Mouse (Mus musculus): ENCODE results near the gene Coro1b. TPM values are rescaled to one million over a fixed set of nuclear protein-coding genes. Genes with fewer than 3 reads are reported as not detected.
A peak's percentile ranks its signal among the peaks of the same experiment; 100 is the strongest.

The Coro1b gene
- polyA plus RNA-seq, 1 experiment: 314 TPM

- peaks cover 21% of the 10 kb centered on the region for H3K4me1 ChIP-seq (ENCODE audit: control insufficient read depth, insufficient read depth, low read length)
- H3K4me3 ChIP-seq (ENCODE audit: insufficient read depth, low read length): no peak overlapping the region
- TF ChIP-seq POLR2A (IDR thresholded peaks at IDR 0.05; ENCODE audit: borderline replicate concordance, low read depth, low read length) (no peak), CTCF (IDR thresholded peaks at IDR 0.05; ENCODE audit: low read depth, low read length) (no peak)
- no peak overlapping the region for H3K27ac ChIP-seq (ENCODE audit: insufficient read depth, low read depth, low read length)
These were observed 45.8 kb downstream of the Coro1b start for GRCm38 (mm10) chr19:4194021-4194724.

- Histone ChIP-seq H3K27ac (ENCODE audit: insufficient read depth, low read depth, low read length) (no peak overlapping the region), H3K4me3 (ENCODE audit: insufficient read depth, low read length) (no peak overlapping the region), H3K4me1 (ENCODE audit: control insufficient read depth, insufficient read depth, low read length) (peaks cover 22% of the 10 kb centered on the region)
- TF ChIP-seq POLR2A (IDR thresholded peaks at IDR 0.05; ENCODE audit: borderline replicate concordance, low read depth, low read length): no peak
- TF ChIP-seq CTCF (IDR thresholded peaks at IDR 0.05; ENCODE audit: low read depth, low read length): no peak
These were observed 46.6 kb downstream of the Coro1b start for GRCm38 (mm10) chr19:4194776-4195650.

- Histone ChIP-seq H3K4me3 (ENCODE audit: insufficient read depth, low read length) (no peak overlapping the region), H3K27ac (ENCODE audit: insufficient read depth, low read depth, low read length) (no peak overlapping the region), H3K4me1 (ENCODE audit: control insufficient read depth, insufficient read depth, low read length) (peaks cover 25% of the 10 kb centered on the region)
- TF ChIP-seq CTCF (IDR thresholded peaks at IDR 0.05; ENCODE audit: low read depth, low read length) (no peak), POLR2A (IDR thresholded peaks at IDR 0.05; ENCODE audit: borderline replicate concordance, low read depth, low read length) (no peak)
These were observed 47.6 kb downstream of the Coro1b start for GRCm38 (mm10) chr19:4196048-4196447.

GRCm38 (mm10) chr19:4196548-4196947 lies 48.1 kb downstream of the Coro1b start:
- no peak overlapping the region for H3K4me3 ChIP-seq (ENCODE audit: insufficient read depth, low read length)
- H3K27ac ChIP-seq (ENCODE audit: insufficient read depth, low read depth, low read length): no peak overlapping the region
- peaks cover 20% of the 10 kb centered on the region for H3K4me1 ChIP-seq (ENCODE audit: control insufficient read depth, insufficient read depth, low read length)

GRCm38 (mm10) chr19:4197180-4197579 lies 48.8 kb downstream of the Coro1b start:
- no peak for TF ChIP-seq POLR2A (IDR thresholded peaks at IDR 0.05; ENCODE audit: borderline replicate concordance, low read depth, low read length)
- no peak for TF ChIP-seq CTCF (IDR thresholded peaks at IDR 0.05; ENCODE audit: low read depth, low read length)
- Histone ChIP-seq H3K4me1 (ENCODE audit: control insufficient read depth, insufficient read depth, low read length) (peaks cover 24% of the 10 kb centered on the region), H3K4me3 (ENCODE audit: insufficient read depth, low read length) (no peak overlapping the region), H3K27ac (ENCODE audit: insufficient read depth, low read depth, low read length) (no peak overlapping the region)

More at GRCm38 (mm10) chr19:4196548-4196947, 48.1 kb downstream of the Coro1b start:
- TF ChIP-seq CTCF (IDR thresholded peaks at IDR 0.05; ENCODE audit: low read depth, low read length) (no peak), POLR2A (IDR thresholded peaks at IDR 0.05; ENCODE audit: borderline replicate concordance, low read depth, low read length) (no peak)

GRCm38 (mm10) chr19:4201291-4201909 lies 53.0 kb downstream of the Coro1b start, which contains the start of gene Rad9a:
Rad9a (minus strand) TSS chr19:4201662.
- no peak for TF ChIP-seq CTCF (IDR thresholded peaks at IDR 0.05; ENCODE audit: low read depth, low read length)
- no peak for TF ChIP-seq POLR2A (IDR thresholded peaks at IDR 0.05; ENCODE audit: borderline replicate concordance, low read depth, low read length)
- H3K4me1 ChIP-seq (ENCODE audit: control insufficient read depth, insufficient read depth, low read length): peaks cover 31% of the 10 kb centered on the region
- H3K4me3 ChIP-seq (ENCODE audit: insufficient read depth, low read length): peak within 1 kb of the TSS; percentile 70
- peak within 1 kb of the TSS; percentile 52 for H3K27ac ChIP-seq (ENCODE audit: insufficient read depth, low read depth, low read length)

GRCm38 (mm10) chr19:4202149-4202548 lies 53.7 kb downstream of the Coro1b start:
- peaks cover 31% of the 10 kb centered on the region for H3K4me1 ChIP-seq (ENCODE audit: control insufficient read depth, insufficient read depth, low read length)

GRCm38 (mm10) chr19:4203148-4203547 lies 54.7 kb downstream of the Coro1b start:
- Histone ChIP-seq H3K27ac (ENCODE audit: insufficient read depth, low read depth, low read length) (peak overlapping the region; percentile 88), H3K4me3 (ENCODE audit: insufficient read depth, low read length) (peak overlapping the region; percentile 14; the same call in 1 of the 2 replicates), H3K4me1 (ENCODE audit: control insufficient read depth, insufficient read depth, low read length) (peaks cover 31% of the 10 kb centered on the region)
- no peak for TF ChIP-seq POLR2A (IDR thresholded peaks at IDR 0.05; ENCODE audit: borderline replicate concordance, low read depth, low read length)
- no peak for TF ChIP-seq CTCF (IDR thresholded peaks at IDR 0.05; ENCODE audit: low read depth, low read length)

More at GRCm38 (mm10) chr19:4202149-4202548, 53.7 kb downstream of the Coro1b start:
- Histone ChIP-seq H3K27ac (ENCODE audit: insufficient read depth, low read depth, low read length) (peak overlapping the region; percentile 52), H3K4me3 (ENCODE audit: insufficient read depth, low read length) (peak overlapping the region; percentile 70)
- TF ChIP-seq POLR2A (IDR thresholded peaks at IDR 0.05; ENCODE audit: borderline replicate concordance, low read depth, low read length) (no peak), CTCF (IDR thresholded peaks at IDR 0.05; ENCODE audit: low read depth, low read length) (no peak; the same call in 1 of the 2 replicates)

Other genes with a start within 250 kb of the Coro1b start
- 488 and 518 TPM in 2 replicates for gene Tcirg1, start 241.5 kb upstream of the Coro1b start, polyA plus RNA-seq (2012; ENCODE audit: insufficient read depth, insufficient read length, missing spikeins)
- gene Ndufs8, start 235.8 kb upstream of the Coro1b start, polyA plus RNA-seq (2012; ENCODE audit: insufficient read depth, insufficient read length, missing spikeins): 80.5 and 85.1 TPM in 2 replicates
- 83.9 and 85.6 TPM in 2 replicates for gene Aldh3b1, start 218.8 kb upstream of the Coro1b start, polyA plus RNA-seq (2012; ENCODE audit: insufficient read depth, insufficient read length, missing spikeins)
- gene Unc93b1, start 213.4 kb upstream of the Coro1b start, polyA plus RNA-seq (2012; ENCODE audit: insufficient read depth, insufficient read length, missing spikeins): 1,272 and 1,428 TPM in 2 replicates
- gene Aldh3b3, start 190.0 kb upstream of the Coro1b start, polyA plus RNA-seq (2012; ENCODE audit: insufficient read depth, insufficient read length, missing spikeins): not detected in 2 replicates
- not detected in 2 replicates for gene Aldh3b2, start 176.3 kb upstream of the Coro1b start, polyA plus RNA-seq (2012; ENCODE audit: insufficient read depth, insufficient read length, missing spikeins)
- gene Acy3, start 162.0 kb upstream of the Coro1b start, polyA plus RNA-seq (2012; ENCODE audit: insufficient read depth, insufficient read length, missing spikeins): 1.1 TPM in 1 of 2 replicates, not detected in the other
- gene Tbx10, start 155.9 kb upstream of the Coro1b start, polyA plus RNA-seq (2012; ENCODE audit: insufficient read depth, insufficient read length, missing spikeins): not detected in 2 replicates
- 7.0 and 9.9 TPM in 2 replicates for gene Nudt8, start 148.0 kb upstream of the Coro1b start, polyA plus RNA-seq (2012; ENCODE audit: insufficient read depth, insufficient read length, missing spikeins)
- 0.80 and 1.3 TPM in 2 replicates for gene Gm49405, start 148.0 kb upstream of the Coro1b start, polyA plus RNA-seq (2012; ENCODE audit: insufficient read depth, insufficient read length, missing spikeins)
- gene Doc2g, start 145.3 kb upstream of the Coro1b start, polyA plus RNA-seq (2012; ENCODE audit: insufficient read depth, insufficient read length, missing spikeins): 1.4 and 3.4 TPM in 2 replicates
- gene Ndufv1, start 135.8 kb upstream of the Coro1b start, polyA plus RNA-seq (2012; ENCODE audit: insufficient read depth, insufficient read length, missing spikeins): 62.3 TPM in 2 replicates
- 103 and 118 TPM in 2 replicates for gene Gstp1, start 110.6 kb upstream of the Coro1b start, polyA plus RNA-seq (2012; ENCODE audit: insufficient read depth, insufficient read length, missing spikeins)
- 2.6 TPM in 1 of 2 replicates, not detected in the other for gene Gstp2, start 102.6 kb upstream of the Coro1b start, polyA plus RNA-seq (2012; ENCODE audit: insufficient read depth, insufficient read length, missing spikeins)
- gene Gstp3, start 89.0 kb upstream of the Coro1b start, polyA plus RNA-seq (2012; ENCODE audit: insufficient read depth, insufficient read length, missing spikeins): not detected in 2 replicates
- not detected in 2 replicates for gene Cabp2, start 67.0 kb upstream of the Coro1b start, polyA plus RNA-seq (2012; ENCODE audit: insufficient read depth, insufficient read length, missing spikeins)
- gene Cdk2ap2, start 51.4 kb upstream of the Coro1b start, polyA plus RNA-seq (2012; ENCODE audit: insufficient read depth, insufficient read length, missing spikeins): 98.0 and 98.3 TPM in 2 replicates
- gene Pitpnm1, start 48.6 kb upstream of the Coro1b start, polyA plus RNA-seq (2012; ENCODE audit: insufficient read depth, insufficient read length, missing spikeins): 72.3 and 86.7 TPM in 2 replicates
- 75.1 and 75.6 TPM in 2 replicates for gene Aip, start 22.8 kb upstream of the Coro1b start, polyA plus RNA-seq (2012; ENCODE audit: insufficient read depth, insufficient read length, missing spikeins)
- gene Gpr152, start 8.8 kb upstream of the Coro1b start, polyA plus RNA-seq (2012; ENCODE audit: insufficient read depth, insufficient read length, missing spikeins): not detected in 2 replicates
- gene Cabp4, start 4.6 kb upstream of the Coro1b start, polyA plus RNA-seq (2012; ENCODE audit: insufficient read depth, insufficient read length, missing spikeins): not detected in 2 replicates
- 0.87 and 2.3 TPM in 2 replicates for gene Ptprcap, start 5.0 kb downstream of the Coro1b start, polyA plus RNA-seq (2012; ENCODE audit: insufficient read depth, insufficient read length, missing spikeins)
- gene Rps6kb2, start 14.7 kb downstream of the Coro1b start, polyA plus RNA-seq (2012; ENCODE audit: insufficient read depth, insufficient read length, missing spikeins): 32.3 and 39.5 TPM in 2 replicates
- 0.68 and 1.1 TPM in 2 replicates for gene Carns1, start 26.9 kb downstream of the Coro1b start, polyA plus RNA-seq (2012; ENCODE audit: insufficient read depth, insufficient read length, missing spikeins)
- gene Tbc1d10c, start 42.7 kb downstream of the Coro1b start, polyA plus RNA-seq (2012; ENCODE audit: insufficient read depth, insufficient read length, missing spikeins): 0.77 and 0.83 TPM in 2 replicates
- gene Ppp1ca, start 43.4 kb downstream of the Coro1b start, polyA plus RNA-seq (2012; ENCODE audit: insufficient read depth, insufficient read length, missing spikeins): 299 and 331 TPM in 2 replicates
- gene Rad9a, start 53.0 kb downstream of the Coro1b start, polyA plus RNA-seq (2012; ENCODE audit: insufficient read depth, insufficient read length, missing spikeins): 25.1 and 27.2 TPM in 2 replicates
- 0.40 and 0.56 TPM in 2 replicates for gene Clcf1, start 65.6 kb downstream of the Coro1b start, polyA plus RNA-seq (2012; ENCODE audit: insufficient read depth, insufficient read length, missing spikeins)
- gene AC109138.7, start 65.7 kb downstream of the Coro1b start, polyA plus RNA-seq (2012; ENCODE audit: insufficient read depth, insufficient read length, missing spikeins): not detected in 2 replicates
- gene Pold4, start 83.3 kb downstream of the Coro1b start, polyA plus RNA-seq (2012; ENCODE audit: insufficient read depth, insufficient read length, missing spikeins): 77.5 and 93.5 TPM in 2 replicates
- gene Ssh3, start 120.6 kb downstream of the Coro1b start, polyA plus RNA-seq (2012; ENCODE audit: insufficient read depth, insufficient read length, missing spikeins): 84.2 and 87.6 TPM in 2 replicates
- 21.8 TPM in 2 replicates for gene Ankrd13d, start 134.5 kb downstream of the Coro1b start, polyA plus RNA-seq (2012; ENCODE audit: insufficient read depth, insufficient read length, missing spikeins)
- 250 and 278 TPM in 2 replicates for gene Grk2, start 157.6 kb downstream of the Coro1b start, polyA plus RNA-seq (2012; ENCODE audit: insufficient read depth, insufficient read length, missing spikeins)
- 81.5 and 84.4 TPM in 2 replicates for gene Kdm2a, start 249.7 kb downstream of the Coro1b start, polyA plus RNA-seq (2012; ENCODE audit: insufficient read depth, insufficient read length, missing spikeins)